Mouse (Mus musculus) G1E (cell line): ENCODE measurements around the gene Olfr734.

ENCODE experiments used
- CTCF ChIP-seq: IDR thresholded peaks from 2 replicates; pipeline ENCODE4 v1.5.1; 2012; ENCODE audit warnings: low read depth, low read length, inconsistent platforms, mixed read lengths
- GATA1 ChIP-seq: IDR thresholded peaks from 2 replicates; pipeline ENCODE4 v1.6.1; 2012; ENCODE audit warnings: borderline replicate concordance, low read length, inconsistent platforms, mixed read lengths
- TAL1 ChIP-seq: conservative IDR thresholded peaks from 2 replicates; pipeline ENCODE4 v1.6.1; 2012; ENCODE audit warnings: low read depth, low read length, inconsistent platforms, mixed read lengths

GRCm38 (mm10) chr14:50284106-50284505, 42.5 kb downstream of the Olfr734 start, which contains the start of gene Olfr732:
- no peak for TF ChIP-seq CTCF
- no peak for TF ChIP-seq GATA1
- no peak for TF ChIP-seq TAL1
